Mouse (Mus musculus): ENCODE data around the gene B3galt1. TPM values are rescaled to one million over a fixed set of nuclear protein-coding genes. Genes with fewer than 3 reads are reported as not detected.

The B3galt1 gene
- polyA plus RNA-seq, 1 experiment from 2014 or later, result 6.5 TPM

DNA sequence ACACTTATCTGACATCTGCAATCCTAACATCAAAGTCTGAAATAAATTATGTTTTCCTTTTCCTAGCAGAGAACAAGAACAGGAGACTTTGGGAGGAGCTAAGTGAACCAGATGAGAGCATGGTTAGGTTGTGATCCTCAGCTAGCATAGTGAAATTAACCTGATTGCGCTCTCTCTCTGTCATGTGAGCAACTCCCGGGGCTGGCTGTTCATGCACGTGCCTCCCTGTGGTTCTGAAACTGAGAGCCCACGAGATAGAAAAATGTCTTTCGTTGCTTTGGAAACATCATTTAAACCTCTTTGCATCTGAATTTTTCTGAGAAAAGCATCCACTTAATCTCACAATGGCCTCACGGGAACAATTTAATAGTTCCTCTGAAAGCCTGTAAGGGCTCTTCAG lies 190.8 kb downstream of the B3galt1 start:
- Histone ChIP-seq H3K36me3 (no peaks in the 10 kb centered on the region), H3K9me3 (replicated peaks) (no peaks in the 10 kb centered on the region), H3K27me3 (no peaks in the 10 kb centered on the region), H3K9ac (no peak overlapping the region), H3K4me1 (no peaks in the 10 kb centered on the region), H3K4me3 (replicated peaks) (no peak overlapping the region), H3K27ac (no peak overlapping the region), H3K4me2 (no peak overlapping the region)
- no peak for ATAC-seq (replicated peaks; ENCODE audit: low FRiP score)
- 68% methylated on average over 6 of the region's 6 CpGs for WGBS

DNA sequence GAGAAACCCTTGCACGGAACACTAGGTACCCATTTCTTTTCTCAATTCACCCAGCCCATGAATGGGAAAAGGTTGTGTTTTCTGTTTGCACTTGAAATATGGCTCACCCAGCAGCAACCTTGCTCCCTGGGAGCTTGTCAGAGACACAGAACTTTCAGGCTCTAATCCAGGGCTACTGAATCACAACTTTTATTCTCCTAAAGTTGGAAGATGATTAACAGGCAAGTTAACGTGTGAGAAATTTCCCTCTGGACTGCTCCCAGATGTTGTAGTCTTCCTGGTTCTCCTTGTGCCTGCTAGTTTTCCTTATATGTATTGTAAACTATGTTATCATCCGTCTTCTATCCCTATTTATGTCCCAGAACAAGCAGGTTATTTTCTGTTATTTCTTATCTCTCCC lies 221.9 kb downstream of the B3galt1 start:
- H3K4me3 ChIP-seq (replicated peaks), result no peak overlapping the region
- H3K36me3 ChIP-seq, result no peaks in the 10 kb centered on the region
- H3K4me1 ChIP-seq, result no peaks in the 10 kb centered on the region
- no peaks in the 10 kb centered on the region for H3K9me3 ChIP-seq (replicated peaks)
- H3K4me2 ChIP-seq, result no peak overlapping the region
- 57% methylated on average over 3 of the region's 3 CpGs for WGBS
- no peak for ATAC-seq (replicated peaks; ENCODE audit: low FRiP score)
- no peaks in the 10 kb centered on the region for H3K27me3 ChIP-seq
- H3K27ac ChIP-seq, result no peak overlapping the region
- no peak overlapping the region for H3K9ac ChIP-seq

DNA sequence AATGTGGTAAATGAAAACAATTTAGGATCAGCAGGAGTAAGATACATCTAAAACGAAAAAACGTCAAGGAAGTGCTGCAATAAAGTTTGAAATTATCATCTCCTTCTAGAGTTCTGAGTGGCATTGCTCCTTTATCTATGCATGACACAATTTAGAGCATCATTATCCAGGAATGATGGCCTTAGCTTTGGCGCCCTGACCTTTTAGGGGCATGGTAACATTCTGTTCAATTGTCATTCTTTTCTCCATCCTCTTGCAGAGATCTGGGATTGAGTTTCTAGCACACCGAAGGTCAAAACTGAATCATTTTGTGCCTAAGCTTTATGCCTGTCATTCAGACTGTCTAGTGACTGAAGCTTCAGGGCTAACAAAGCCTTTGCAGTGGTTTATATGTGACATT lies 231.9 kb downstream of the B3galt1 start:
- H3K4me2 ChIP-seq, result no peak overlapping the region
- no peak overlapping the region for H3K4me3 ChIP-seq (replicated peaks)
- no peaks in the 10 kb centered on the region for H3K4me1 ChIP-seq
- no peaks in the 10 kb centered on the region for H3K27me3 ChIP-seq
- WGBS, result 79% methylated on average over 4 of the region's 4 CpGs
- no peak overlapping the region for H3K27ac ChIP-seq
- H3K9me3 ChIP-seq (replicated peaks), result no peaks in the 10 kb centered on the region
- no peaks in the 10 kb centered on the region for H3K36me3 ChIP-seq
- no peak for ATAC-seq (replicated peaks; ENCODE audit: low FRiP score)
- no peak overlapping the region for H3K9ac ChIP-seq

DNA sequence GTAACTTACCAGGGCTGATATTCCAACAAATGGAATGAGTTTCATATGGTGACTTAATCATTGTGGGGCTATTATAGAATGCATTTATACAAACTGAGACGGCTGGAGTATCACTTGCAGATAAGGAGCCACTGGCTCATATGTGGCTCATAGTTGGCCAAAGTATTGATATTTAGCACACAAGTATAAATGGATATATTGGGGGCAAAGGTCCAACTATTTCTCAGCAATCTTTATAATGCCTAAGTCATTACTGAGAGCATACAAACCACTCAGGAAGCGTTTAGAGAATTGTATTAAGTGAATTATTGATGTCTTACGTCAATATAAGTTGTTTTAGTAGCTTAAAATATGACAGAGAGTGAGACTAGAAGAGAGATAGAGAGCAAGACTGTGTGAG lies 234.3 kb downstream of the B3galt1 start:
- ATAC-seq (replicated peaks; ENCODE audit: low FRiP score), result no peak
- Histone ChIP-seq H3K9me3 (replicated peaks) (no peaks in the 10 kb centered on the region), H3K4me1 (no peaks in the 10 kb centered on the region), H3K27ac (no peak overlapping the region), H3K9ac (no peak overlapping the region), H3K27me3 (no peaks in the 10 kb centered on the region), H3K4me3 (replicated peaks) (no peak overlapping the region), H3K36me3 (no peaks in the 10 kb centered on the region), H3K4me2 (no peak overlapping the region)
- WGBS, result 84% methylated on average over 3 of the region's 3 CpGs

DNA sequence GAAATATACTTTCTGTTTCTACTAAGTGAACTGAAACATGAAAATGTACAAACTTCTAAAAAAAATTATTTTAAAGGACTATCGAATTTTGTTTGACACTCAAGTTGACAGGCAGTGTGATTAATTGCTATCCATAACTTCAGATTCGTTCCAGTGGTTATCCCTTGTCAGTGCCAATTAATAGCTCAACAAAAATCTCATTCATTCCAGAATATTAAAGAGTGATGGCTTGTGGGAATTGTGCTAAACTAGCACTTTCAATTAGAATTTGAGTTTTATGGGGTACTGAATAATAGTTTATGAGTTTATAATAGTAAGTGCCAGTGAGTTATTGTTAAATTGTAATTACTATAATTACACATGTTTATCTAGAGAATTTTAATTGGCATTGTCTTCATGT lies 250.5 kb downstream of the B3galt1 start:
- no peak overlapping the region for H3K9ac ChIP-seq
- no peak overlapping the region for H3K4me2 ChIP-seq
- 60% methylated on average over 2 of the region's 2 CpGs for WGBS
- no peak overlapping the region for H3K27ac ChIP-seq
- H3K9me3 ChIP-seq (replicated peaks), result no peaks in the 10 kb centered on the region
- no peak overlapping the region for H3K4me3 ChIP-seq (replicated peaks)
- no peak for ATAC-seq (replicated peaks; ENCODE audit: low FRiP score)
- no peaks in the 10 kb centered on the region for H3K36me3 ChIP-seq
- H3K27me3 ChIP-seq, result no peaks in the 10 kb centered on the region
- H3K4me1 ChIP-seq, result no peaks in the 10 kb centered on the region

DNA sequence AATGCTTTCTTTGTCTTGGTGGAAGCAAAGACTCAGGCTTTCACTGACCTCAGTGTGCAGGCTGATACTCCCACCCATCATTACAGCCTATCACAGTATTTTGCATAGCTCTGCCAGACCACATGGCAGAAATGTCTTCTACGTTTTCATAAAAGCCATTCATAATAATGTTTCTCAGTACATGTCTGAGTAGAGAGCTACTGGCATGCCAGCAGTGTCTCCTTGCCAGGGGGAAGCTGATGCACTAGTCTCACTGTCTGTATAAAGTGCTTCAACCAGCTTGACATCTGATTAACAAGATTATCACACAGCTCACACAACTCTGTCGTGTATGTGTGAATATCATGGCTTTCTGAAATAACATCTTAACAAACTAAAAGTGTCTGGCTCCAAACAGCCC lies 252.3 kb downstream of the B3galt1 start:
- Histone ChIP-seq H3K9ac (no peak overlapping the region), H3K4me1 (no peaks in the 10 kb centered on the region), H3K36me3 (no peaks in the 10 kb centered on the region), H3K27me3 (no peaks in the 10 kb centered on the region), H3K4me2 (no peak overlapping the region), H3K27ac (no peak overlapping the region), H3K9me3 (replicated peaks) (no peaks in the 10 kb centered on the region), H3K4me3 (replicated peaks) (no peak overlapping the region)
- 61% methylated on average over 2 of the region's 2 CpGs for WGBS
- no peak for ATAC-seq (replicated peaks; ENCODE audit: low FRiP score)

DNA sequence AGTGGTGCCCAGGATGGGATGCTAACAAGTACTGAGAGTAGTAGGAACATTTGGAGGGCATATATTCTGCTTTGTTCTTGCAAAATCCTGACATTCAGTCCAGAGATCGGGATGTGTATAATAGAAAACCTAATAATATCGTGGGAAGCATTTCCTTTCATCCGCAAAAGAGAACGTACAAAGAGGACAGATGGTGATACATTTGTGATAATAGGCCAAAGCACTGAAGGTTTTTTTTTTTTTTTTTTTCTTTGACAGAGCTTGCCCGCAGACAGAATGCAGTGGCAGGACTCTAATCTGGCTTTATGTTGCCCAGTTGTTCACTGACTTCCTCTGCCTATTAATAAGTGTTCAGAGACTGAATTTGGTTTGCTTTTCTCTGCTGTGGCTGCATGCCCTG lies 256.7 kb downstream of the B3galt1 start:
- Histone ChIP-seq H3K27ac (no peak overlapping the region), H3K36me3 (no peaks in the 10 kb centered on the region), H3K9me3 (replicated peaks) (no peaks in the 10 kb centered on the region), H3K4me3 (replicated peaks) (no peak overlapping the region), H3K9ac (no peak overlapping the region), H3K4me2 (no peak overlapping the region), H3K27me3 (no peaks in the 10 kb centered on the region), H3K4me1 (no peaks in the 10 kb centered on the region)
- 91% methylated on average over 5 of the region's 5 CpGs for WGBS
- ATAC-seq (replicated peaks; ENCODE audit: low FRiP score), result no peak

DNA sequence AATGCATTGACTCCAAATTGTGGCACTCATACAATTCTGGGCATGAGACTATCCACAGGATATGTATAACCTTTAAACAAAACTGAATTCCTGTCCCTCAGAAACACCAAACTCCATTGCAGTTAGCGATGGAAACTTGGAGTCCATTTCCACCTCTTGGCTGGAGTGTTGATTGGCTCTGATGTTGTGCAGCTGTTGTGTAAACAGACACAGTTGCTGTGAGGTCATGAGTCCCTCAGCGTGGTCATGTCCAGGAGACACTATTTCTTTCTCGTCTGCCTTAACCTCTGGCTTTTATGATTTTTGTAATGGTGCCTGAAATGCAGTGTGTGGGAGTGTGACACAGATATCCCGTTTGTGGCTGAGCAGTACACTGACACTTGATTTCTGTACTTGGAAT lies 262.0 kb downstream of the B3galt1 start:
- 46% methylated on average over 4 of the region's 4 CpGs for WGBS
- Histone ChIP-seq H3K4me1 (no peaks in the 10 kb centered on the region), H3K36me3 (no peaks in the 10 kb centered on the region), H3K4me2 (no peak overlapping the region), H3K27me3 (no peaks in the 10 kb centered on the region), H3K9ac (no peak overlapping the region), H3K9me3 (replicated peaks) (no peaks in the 10 kb centered on the region), H3K4me3 (replicated peaks) (no peak overlapping the region), H3K27ac (no peak overlapping the region)
- ATAC-seq (replicated peaks; ENCODE audit: low FRiP score), result no peak

DNA sequence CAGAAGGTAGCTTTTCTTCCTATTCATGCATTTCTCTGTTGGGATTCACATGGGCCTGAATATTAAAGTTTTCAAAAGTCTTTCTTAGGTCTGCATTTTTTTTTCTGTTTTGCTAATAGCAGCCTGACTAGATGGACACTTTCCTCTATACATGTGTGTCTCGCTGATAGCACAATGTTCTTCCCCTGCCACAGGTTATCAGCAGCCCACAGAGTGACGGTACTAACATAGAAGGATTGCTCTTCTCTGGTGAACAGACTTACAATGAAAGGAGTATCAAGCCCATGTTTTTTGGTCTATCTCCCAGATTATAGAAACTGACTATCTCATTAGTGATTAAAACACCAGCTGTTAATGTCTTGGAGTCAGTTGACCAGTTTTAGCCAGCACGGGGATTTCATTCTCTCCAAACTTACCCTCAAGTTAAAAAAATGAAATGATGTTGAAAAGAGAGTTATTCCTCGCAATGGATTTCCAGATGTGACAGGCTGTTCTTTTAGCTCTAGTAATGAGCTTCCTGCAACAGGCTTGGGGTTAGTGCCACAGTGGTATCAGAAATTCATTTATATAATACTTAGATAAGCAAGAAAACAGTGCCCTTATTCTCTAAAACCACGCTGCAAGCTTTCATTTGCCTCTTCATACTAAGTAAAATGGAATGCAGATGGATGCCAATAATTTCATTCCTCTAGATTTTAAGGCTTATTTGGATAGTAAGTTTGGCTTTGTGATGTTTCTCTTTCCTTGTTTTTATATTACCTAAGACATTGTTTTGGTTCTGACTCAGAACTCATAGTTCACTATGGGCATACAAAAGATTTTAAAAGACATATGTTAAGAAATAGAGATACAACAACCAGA lies 263.6 kb downstream of the B3galt1 start:
- Histone ChIP-seq H3K27ac (no peak overlapping the region), H3K9me3 (replicated peaks) (no peaks in the 10 kb centered on the region), H3K4me2 (no peak overlapping the region), H3K4me1 (no peaks in the 10 kb centered on the region), H3K4me3 (replicated peaks) (no peak overlapping the region), H3K36me3 (no peaks in the 10 kb centered on the region), H3K9ac (no peak overlapping the region), H3K27me3 (no peaks in the 10 kb centered on the region)
- WGBS, result 84% methylated on average over 5 of the region's 5 CpGs
- no peak for ATAC-seq (replicated peaks; ENCODE audit: low FRiP score)

DNA sequence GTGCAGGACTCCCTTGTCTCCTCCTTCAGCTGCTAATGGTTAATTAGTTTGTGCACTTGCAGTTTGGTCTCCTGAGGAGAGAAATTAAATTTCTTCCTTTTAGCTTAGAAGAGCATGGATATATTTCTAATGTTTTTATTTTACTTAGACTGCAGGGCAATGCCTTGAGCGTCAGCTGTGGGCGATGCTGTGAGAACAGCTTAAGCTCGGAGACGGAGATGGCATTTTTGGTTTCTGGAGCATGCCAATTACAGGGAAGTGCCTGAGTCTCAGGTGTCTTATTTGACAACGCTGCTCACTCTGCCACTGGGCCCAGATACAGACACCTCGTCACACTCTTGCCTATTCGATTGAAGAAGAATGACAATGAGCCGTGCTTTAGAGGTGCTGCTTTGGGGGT lies 282.1 kb downstream of the B3galt1 start:
- H3K4me1 ChIP-seq, result no peaks in the 10 kb centered on the region
- 90% methylated on average over 8 of the region's 8 CpGs for WGBS
- no peak overlapping the region for H3K9ac ChIP-seq
- H3K27ac ChIP-seq, result no peak overlapping the region
- H3K27me3 ChIP-seq, result no peaks in the 10 kb centered on the region
- H3K4me3 ChIP-seq (replicated peaks), result no peak overlapping the region
- H3K36me3 ChIP-seq, result no peaks in the 10 kb centered on the region
- no peak for ATAC-seq (replicated peaks; ENCODE audit: low FRiP score)
- H3K4me2 ChIP-seq, result no peak overlapping the region
- H3K9me3 ChIP-seq (replicated peaks), result no peaks in the 10 kb centered on the region

DNA sequence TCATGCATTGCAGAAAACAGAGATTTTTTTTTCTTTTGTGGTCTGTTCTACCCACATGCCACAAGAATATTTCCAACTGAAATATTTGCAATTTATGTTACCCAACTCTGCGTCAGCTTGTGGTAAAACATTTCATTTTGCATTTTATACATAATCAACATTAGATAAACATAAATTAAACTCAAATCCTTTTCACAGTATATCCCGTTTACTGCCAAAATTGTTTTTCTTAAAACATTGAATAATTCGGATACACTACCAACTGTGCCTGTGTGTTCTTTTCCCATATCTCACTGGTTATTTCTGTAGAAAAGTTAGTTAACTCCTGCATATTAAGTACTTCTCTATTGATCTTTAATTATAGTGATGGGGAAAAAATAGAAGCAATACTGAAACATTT lies 285.1 kb downstream of the B3galt1 start:
- Histone ChIP-seq H3K4me3 (replicated peaks) (no peak overlapping the region), H3K27me3 (no peaks in the 10 kb centered on the region), H3K27ac (no peak overlapping the region), H3K36me3 (no peaks in the 10 kb centered on the region), H3K4me1 (no peaks in the 10 kb centered on the region), H3K9me3 (replicated peaks) (no peaks in the 10 kb centered on the region), H3K4me2 (no peak overlapping the region), H3K9ac (no peak overlapping the region)
- ATAC-seq (replicated peaks; ENCODE audit: low FRiP score), result no peak
- WGBS, result 86% methylated on average over 3 of the region's 3 CpGs

DNA sequence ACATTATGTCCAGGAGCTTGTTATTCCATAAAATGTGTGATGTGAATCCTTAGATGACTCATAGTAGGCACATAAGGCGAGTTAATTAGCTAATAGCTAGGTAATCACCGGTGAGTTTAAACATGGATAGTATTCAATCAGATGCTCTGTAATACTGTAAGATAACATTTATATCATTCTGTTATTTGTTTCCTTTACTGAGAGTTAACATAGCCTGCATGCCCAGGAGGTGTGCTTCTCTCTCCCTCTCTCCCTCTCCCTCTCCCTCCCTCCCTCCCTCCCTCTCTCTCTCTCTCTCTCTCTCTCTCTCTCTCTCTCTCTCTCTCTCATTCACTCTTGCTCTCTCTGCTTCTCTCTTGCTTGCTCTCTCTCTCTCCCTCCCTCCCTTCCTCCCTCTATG lies 292.7 kb downstream of the B3galt1 start:
- ATAC-seq (replicated peaks; ENCODE audit: low FRiP score), result no peak
- Histone ChIP-seq H3K36me3 (no peaks in the 10 kb centered on the region), H3K27ac (no peak overlapping the region), H3K4me1 (no peaks in the 10 kb centered on the region), H3K4me3 (replicated peaks) (no peak overlapping the region), H3K9ac (no peak overlapping the region), H3K4me2 (no peak overlapping the region), H3K9me3 (replicated peaks) (no peaks in the 10 kb centered on the region), H3K27me3 (no peaks in the 10 kb centered on the region)
- WGBS, result 93% methylated on average over 2 of the region's 2 CpGs

DNA sequence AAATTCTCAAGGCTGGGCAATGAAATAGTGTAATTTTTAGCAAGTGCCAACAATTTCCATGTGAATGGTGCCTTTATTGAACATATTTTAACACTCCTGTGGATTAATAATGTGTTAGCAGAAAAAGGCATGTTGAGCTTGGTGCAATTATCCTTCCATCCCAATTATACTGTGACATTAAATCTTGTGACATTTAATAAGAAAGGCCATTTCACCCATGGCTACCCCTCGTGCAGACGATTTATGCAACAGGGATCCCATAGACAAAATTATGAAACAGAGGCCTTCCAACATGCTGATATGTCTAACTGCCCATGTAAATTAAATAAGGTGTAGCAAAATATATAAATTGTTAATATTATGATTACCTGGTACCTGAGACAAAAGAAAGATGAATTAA lies 293.3 kb downstream of the B3galt1 start:
- no peak overlapping the region for H3K4me2 ChIP-seq
- H3K4me1 ChIP-seq, result no peaks in the 10 kb centered on the region
- no peak overlapping the region for H3K27ac ChIP-seq
- no peak overlapping the region for H3K4me3 ChIP-seq (replicated peaks)
- no peak for ATAC-seq (replicated peaks; ENCODE audit: low FRiP score)
- H3K9ac ChIP-seq, result no peak overlapping the region
- WGBS, result 80% methylated on average over 2 of the region's 2 CpGs
- no peaks in the 10 kb centered on the region for H3K27me3 ChIP-seq
- H3K9me3 ChIP-seq (replicated peaks), result no peaks in the 10 kb centered on the region
- no peaks in the 10 kb centered on the region for H3K36me3 ChIP-seq
